7 mouse cellular contexts compared by ENCODE assay signal in the genomic region with DNA sequence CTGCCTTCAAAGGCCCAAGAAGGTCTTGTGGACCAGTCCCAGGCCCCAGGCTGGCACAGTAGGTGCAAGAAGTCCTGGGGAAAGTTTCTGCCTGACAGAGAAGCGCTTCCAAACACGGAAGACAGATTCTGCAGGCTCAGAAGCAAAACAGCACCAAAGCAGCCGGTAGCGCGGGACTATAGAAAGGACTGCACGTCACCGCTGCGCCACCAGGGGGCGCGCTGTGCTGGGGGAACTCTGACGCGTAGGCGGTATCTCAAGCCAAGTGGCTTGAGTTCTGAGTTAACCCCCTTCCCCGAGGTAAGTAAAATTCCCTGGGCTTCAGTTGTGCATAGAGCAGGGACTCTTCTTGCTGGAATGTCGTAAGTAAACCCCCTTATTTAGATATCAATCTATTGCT. TPM values are rescaled to one million over a fixed set of nuclear protein-coding genes. Genes with fewer than 3 reads are reported as not detected.
A peak's percentile ranks its signal among the peaks of the same experiment; 100 is the strongest.
DNase-seq lines count a peak whose midpoint lies in the region; ATAC-seq and TF ChIP-seq lines count a peak whose summit lies in the region.

No protein-coding gene starts in this region.

- H3K9ac ChIP-seq in midbrain, embryonic 15.5 days: no peak overlapping the region

- peak; percentile 95 to 97 for DNase-seq in cerebellum, postnatal 10 days
- DNase-seq in gastrocnemius, adult 2 months: peak; percentile 87
- peak; percentile 92 for DNase-seq in induced T-regulatory cell, adult 2 months (ENCODE audit: low read depth)
- DNase-seq in left cerebral cortex, postnatal 4 days: peak; percentile 91
- DNase-seq in spleen, postnatal 14 days (ENCODE audit: low spot score in 2 of 2): peak; percentile 74 to 84

- ATAC-seq in activated CD4-positive, CD25-positive, alpha-beta regulatory T cell, adult 4 months: peak; percentile 69
- ATAC-seq in midbrain, embryonic 15.5 days (replicated peaks): no peak

- no peak for TF ChIP-seq CTCF in gastrocnemius, adult 2 months (IDR thresholded peaks at IDR 0.05)

- H3K9me3 ChIP-seq in midbrain, embryonic 15.5 days: no peaks in the 10 kb centered on the region

- no peaks in the 10 kb centered on the region for H3K27me3 ChIP-seq in midbrain, embryonic 15.5 days (replicated peaks)

- H3K4me3 ChIP-seq in gastrocnemius, adult 2 months: peak overlapping the region; percentile 86
- H3K4me3 ChIP-seq in midbrain, embryonic 15.5 days: no peak overlapping the region

- H3K4me1 ChIP-seq in midbrain, embryonic 15.5 days: peaks cover 28% of the 10 kb centered on the region

- 4% methylated on average over 15 of the region's 15 CpGs for WGBS in midbrain, embryonic 15.5 days

- H3K36me3 ChIP-seq in midbrain, embryonic 15.5 days (replicated peaks): no peaks in the 10 kb centered on the region; the same call in 1 of the 2 replicates

- H3K27ac ChIP-seq in gastrocnemius, adult 2 months: peak overlapping the region; percentile 95
- H3K27ac ChIP-seq in midbrain, embryonic 15.5 days: no peak overlapping the region

- peak overlapping the region; percentile 73; the same call in 1 of the 2 replicates for H3K4me2 ChIP-seq in midbrain, embryonic 15.5 days

- intact Hi-C loops in gastrocnemius, adult 2 months (cut with DNase I): loop anchor here (2.0 to 5.0 kb wide), 4 partner anchors 34 to 163 kb away; a partner anchor contains a TSS
- intact Hi-C loops in left cerebral cortex, postnatal 4 days (cut with DNase I): no loop called here

RNA-seq across cellular contexts. Expression of a gene that starts 0.8 kb away (rescaled TPM):
- polyA plus RNA-seq in activated CD4-positive, CD25-positive, alpha-beta regulatory T cell, adult 4 months (2017; shearing (Covaris generic)): 10 to 100 TPM; 17.6 to 17.9 TPM
- 10 to 100 TPM; 18.5 to 19.1 TPM for total RNA-seq in gastrocnemius, adult 2 months (2021)
- 10 to 100 TPM; 36.2 to 36.4 TPM for total RNA-seq in left cerebral cortex, postnatal 4 days (2021)
- 39.8 and 40.7 TPM in 2 replicates for polyA plus RNA-seq in midbrain, embryonic 15.5 days (2015; fragmentation: Nextera tagmentation; extraction: Ambion mirVana)

RNA-seq across cellular contexts. Expression of a gene that starts 1.7 kb away (rescaled TPM):
- 10 to 100 TPM; 12.5 to 17.1 TPM for polyA plus RNA-seq in activated CD4-positive, CD25-positive, alpha-beta regulatory T cell, adult 4 months (2017; shearing (Covaris generic))
- total RNA-seq in gastrocnemius, adult 2 months (2021): 1 to 10 TPM; 1.8 to 3.0 TPM
- total RNA-seq in left cerebral cortex, postnatal 4 days (2021): 10 to 100 TPM; 23.5 to 26.1 TPM
- polyA plus RNA-seq in midbrain, embryonic 15.5 days (2015; fragmentation: Nextera tagmentation; extraction: Ambion mirVana): 33.9 and 35.3 TPM in 2 replicates

RNA-seq across cellular contexts. Expression of a gene that starts 29.0 kb away (rescaled TPM):
- polyA plus RNA-seq in activated CD4-positive, CD25-positive, alpha-beta regulatory T cell, adult 4 months (2017; shearing (Covaris generic)): not detected
- total RNA-seq in gastrocnemius, adult 2 months (2021): not detected
- 10 to 100 TPM; 21.2 to 23.0 TPM for total RNA-seq in left cerebral cortex, postnatal 4 days (2021)
- 15.5 and 20.5 TPM in 2 replicates for polyA plus RNA-seq in midbrain, embryonic 15.5 days (2015; fragmentation: Nextera tagmentation; extraction: Ambion mirVana)

RNA-seq across cellular contexts. Expression of a gene that starts 35.8 kb away (rescaled TPM):
- 10 to 100 TPM; 16.4 to 18.6 TPM for polyA plus RNA-seq in activated CD4-positive, CD25-positive, alpha-beta regulatory T cell, adult 4 months (2017; shearing (Covaris generic))
- total RNA-seq in gastrocnemius, adult 2 months (2021): 10 to 100 TPM; 29.0 to 33.0 TPM
- total RNA-seq in left cerebral cortex, postnatal 4 days (2021): 10 to 100 TPM; 28.1 to 29.3 TPM
- 42.9 and 43.1 TPM in 2 replicates for polyA plus RNA-seq in midbrain, embryonic 15.5 days (2015; fragmentation: Nextera tagmentation; extraction: Ambion mirVana)

RNA-seq across cellular contexts. Expression of a gene that starts 36.1 kb away (rescaled TPM):
- 1 to 10 TPM; 6.8 to 8.6 TPM for polyA plus RNA-seq in activated CD4-positive, CD25-positive, alpha-beta regulatory T cell, adult 4 months (2017; shearing (Covaris generic))
- 1 to 10 TPM; 4.5 to 6.3 TPM for total RNA-seq in gastrocnemius, adult 2 months (2021)
- 10 to 100 TPM; 19.2 to 19.4 TPM for total RNA-seq in left cerebral cortex, postnatal 4 days (2021)
- 30.3 and 30.7 TPM in 2 replicates for polyA plus RNA-seq in midbrain, embryonic 15.5 days (2015; fragmentation: Nextera tagmentation; extraction: Ambion mirVana)

Comparison
In these comparisons a context has a peak if more than half of its experiments do, and no peak if none do; other contexts are left out.
1. RNA of a gene that starts 1.7 kb away (total RNA-seq): 23.5 to 26.1 TPM in left cerebral cortex, postnatal 4 days; 1.8 to 3.0 TPM in gastrocnemius, adult 2 months; every median in the first group is over 4 times any median in the second.
2. RNA of a gene that starts 29.0 kb away (total RNA-seq): 21.2 to 23.0 TPM in left cerebral cortex, postnatal 4 days; not detected in gastrocnemius, adult 2 months; every median in the first group is over 10 times any median in the second.
3. Peak in every context shown above with its lines, with median percentiles within 50 percentile points of each other: DNase-seq.